Mouse (Mus musculus): ENCODE measurements around the gene Shisa7. TPM values are rescaled to one million over a fixed set of nuclear protein-coding genes. Genes with fewer than 3 reads are reported as not detected.
A peak's percentile ranks its signal among the peaks of the same experiment; 100 is the strongest.
"Not testable (repeated sequence)": the region's sequence is repeated elsewhere in the genome, so short reads cannot be mapped to it uniquely, and the experiment has no call there.

Shisa7 gene
- total RNA-seq, 2 experiments from 2014 or later, result 4.4 to 6.1 TPM

GRCm38 (mm10) chr7:4849372-4849771 is 4.9 kb upstream of the Shisa7 start:
- DNase-seq (ENCODE audit: low spot score in 2 of 2), result no peak

GRCm38 (mm10) chr7:4844917-4845309 is 417 bp upstream of the Shisa7 start:
- peak in 1 of 2 experiments; percentile 40 for DNase-seq (ENCODE audit: low spot score in 2 of 2)

- DNase-seq (ENCODE audit: low spot score in 2 of 2), result no peak
These were observed 772 bp downstream of the Shisa7 start for GRCm38 (mm10) chr7:4843604-4844244.

- DNase-seq (ENCODE audit: low spot score in 2 of 2), result no peak
These were observed 1.8 kb downstream of the Shisa7 start for GRCm38 (mm10) chr7:4842634-4843131.

- no peak for DNase-seq (ENCODE audit: low spot score in 2 of 2)
These were observed 2.4 kb downstream of the Shisa7 start for GRCm38 (mm10) chr7:4842077-4842476.

- no peak for DNase-seq (ENCODE audit: low spot score in 2 of 2)
These were observed 6.9 kb downstream of the Shisa7 start for GRCm38 (mm10) chr7:4837639-4838038.

GRCm38 (mm10) chr7:4836351-4836792 is 8.1 kb downstream of the Shisa7 start:
- peak in 1 of 2 experiments; percentile 51 for DNase-seq (ENCODE audit: low spot score in 2 of 2)

- no peak for DNase-seq (ENCODE audit: low spot score in 2 of 2)
These were observed 8.7 kb downstream of the Shisa7 start for GRCm38 (mm10) chr7:4835631-4836327.

- no peak for DNase-seq (ENCODE audit: low spot score in 2 of 2)
These were observed 14.0 kb downstream of the Shisa7 start for GRCm38 (mm10) chr7:4830476-4830875.

- no peak for DNase-seq (ENCODE audit: low spot score in 2 of 2)
These were observed 19.1 kb downstream of the Shisa7 start for GRCm38 (mm10) chr7:4825365-4825764.

- DNase-seq (ENCODE audit: low spot score in 2 of 2), result no peak
These were observed 22.2 kb downstream of the Shisa7 start for GRCm38 (mm10) chr7:4822162-4822907.

GRCm38 (mm10) chr7:4821690-4822089 is 22.8 kb downstream of the Shisa7 start:
- DNase-seq (ENCODE audit: low spot score in 2 of 2), result no peak

- not testable (repeated sequence) for DNase-seq (ENCODE audit: low spot score in 2 of 2)
These were observed 23.6 kb downstream of the Shisa7 start for GRCm38 (mm10) chr7:4820925-4821324.

- no peak for DNase-seq (ENCODE audit: low spot score in 2 of 2)
These were observed 27.9 kb downstream of the Shisa7 start for GRCm38 (mm10) chr7:4816559-4816958.

- DNase-seq (ENCODE audit: low spot score in 2 of 2), result no peak
These were observed 31.2 kb downstream of the Shisa7 start for GRCm38 (mm10) chr7:4813105-4813791.

- DNase-seq (ENCODE audit: low spot score in 2 of 2), result peak; percentile 90 to 94
These were observed 32.0 kb downstream of the Shisa7 start, which contains the start of gene Ube2s for GRCm38 (mm10) chr7:4812303-4813104. Gene Ube2s (minus strand): TSS chr7:4812590.

GRCm38 (mm10) chr7:4811842-4812302 is 32.6 kb downstream of the Shisa7 start:
- peak; percentile 23 to 39 for DNase-seq (ENCODE audit: low spot score in 2 of 2)

- DNase-seq (ENCODE audit: low spot score in 2 of 2), result not testable (repeated sequence)
These were observed 33.4 kb downstream of the Shisa7 start for GRCm38 (mm10) chr7:4811131-4811530.

- no peak for DNase-seq (ENCODE audit: low spot score in 2 of 2)
These were observed 37.8 kb downstream of the Shisa7 start for GRCm38 (mm10) chr7:4806716-4807115.

- no peak for DNase-seq (ENCODE audit: low spot score in 2 of 2)
These were observed 42.2 kb downstream of the Shisa7 start for GRCm38 (mm10) chr7:4802247-4802646.
